8 mouse cellular contexts compared by ENCODE assay signal in the genomic region with DNA sequence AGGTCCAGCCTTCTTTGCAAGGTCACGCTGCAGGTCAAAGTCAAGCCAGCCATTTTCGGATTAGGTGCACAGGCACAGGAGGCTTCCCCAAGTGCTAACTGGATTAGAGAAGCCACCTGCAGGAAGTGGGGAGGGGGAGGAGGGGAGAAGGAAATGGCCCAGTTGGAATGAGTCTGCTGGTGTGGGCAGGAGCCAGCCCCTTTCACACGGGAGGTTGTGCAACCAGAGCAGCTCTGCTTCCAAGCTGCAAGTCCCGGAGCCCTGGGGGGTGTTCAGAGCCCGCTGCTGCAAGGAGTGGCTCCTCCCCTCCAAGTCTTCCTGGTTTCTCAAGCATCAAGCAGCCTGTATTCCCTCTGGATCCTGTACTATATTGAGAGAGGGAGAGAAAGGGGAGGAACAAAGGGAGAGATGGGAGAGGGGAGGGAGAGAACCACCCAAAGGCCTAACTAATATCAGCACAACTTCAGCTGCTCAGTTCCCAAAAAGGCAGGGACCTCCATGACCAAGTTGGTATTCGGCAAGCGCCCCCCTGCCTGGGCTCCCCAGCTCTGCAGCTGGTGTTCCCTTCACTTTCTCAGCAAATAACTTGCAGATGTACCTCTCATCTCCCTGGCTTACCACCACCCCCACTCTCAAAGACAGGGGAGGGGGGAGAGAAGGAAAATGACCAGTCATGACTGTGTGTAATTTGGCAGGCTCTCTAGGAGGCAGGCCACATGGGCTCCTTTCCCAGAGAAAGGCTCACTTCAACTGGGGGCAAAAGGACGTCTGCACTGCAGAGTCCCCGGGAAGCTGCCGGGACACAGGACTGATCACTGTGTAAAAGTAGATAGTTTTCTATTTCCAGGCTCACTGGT. TPM values are rescaled to one million over a fixed set of nuclear protein-coding genes. Genes with fewer than 3 reads are reported as not detected.
DNase-seq lines count a peak whose midpoint lies in the region; ATAC-seq and TF ChIP-seq lines count a peak whose summit lies in the region.

No protein-coding gene starts in this region.

- peak; percentile 86 for DNase-seq in 3134 (ENCODE audit: extremely low read depth, insufficient read length, low spot score)
- peak; percentile 33 for DNase-seq in WW6 (ENCODE audit: low read depth, low spot score)
- peak; percentile 79 for DNase-seq in embryonic facial prominence, embryonic 11.5 days (ENCODE audit: low spot score)
- DNase-seq in heart, adult 9 months (ENCODE audit: low spot score in 2 of 2): peak; percentile 87 to 88
- DNase-seq in kidney, adult 2 months: peak; percentile 88
- no peak for DNase-seq in spleen, postnatal 14 days (ENCODE audit: low spot score in 2 of 2)

- H3K4me2 ChIP-seq in embryonic facial prominence, embryonic 11.5 days (ENCODE audit: low read depth, low read length): peak overlapping the region; percentile 21
- 0 out of 2 replicates have a peak overlapping the region, but pooled peaks have one; percentile 10 for H3K4me2 ChIP-seq in liver, embryonic 15.5 days
- no peak overlapping the region for H3K4me2 ChIP-seq in neural tube, embryonic 14.5 days (ENCODE audit: low read depth, low read length)

- 0 out of 2 replicates have a peak overlapping the region, but pooled peaks have one; percentile 22 for H3K9ac ChIP-seq in embryonic facial prominence, embryonic 11.5 days (replicated peaks; ENCODE audit: low read length)
- no peak overlapping the region for H3K9ac ChIP-seq in liver, embryonic 15.5 days
- 0 out of 2 replicates have a peak overlapping the region, but pooled peaks have one; percentile 11 for H3K9ac ChIP-seq in neural tube, embryonic 14.5 days (replicated peaks; ENCODE audit: low read depth, low read length)

- peak overlapping the region; percentile 36; the same call in 1 of the 2 replicates for H3K27ac ChIP-seq in embryonic facial prominence, embryonic 11.5 days (replicated peaks; ENCODE audit: low read depth, low read length)
- peak overlapping the region; percentile 65 for H3K27ac ChIP-seq in kidney, adult 2 months (ENCODE audit: insufficient read depth, low read depth, low read length)
- H3K27ac ChIP-seq in liver, embryonic 15.5 days (replicated peaks): peak overlapping the region; percentile 56
- H3K27ac ChIP-seq in neural tube, embryonic 14.5 days (ENCODE audit: low read depth, low read length): peak overlapping the region; percentile 44; the same call in 1 of the 2 replicates

- H3K27me3 ChIP-seq in embryonic facial prominence, embryonic 11.5 days (ENCODE audit: control insufficient read depth, insufficient read depth, low read length): no peaks in the 10 kb centered on the region
- H3K27me3 ChIP-seq in kidney, adult 2 months (replicated peaks; ENCODE audit: control insufficient read depth, insufficient read depth, low read length): no peaks in the 10 kb centered on the region
- H3K27me3 ChIP-seq in liver, embryonic 15.5 days: no peaks in the 10 kb centered on the region
- H3K27me3 ChIP-seq in neural tube, embryonic 14.5 days (ENCODE audit: control insufficient read depth, insufficient read depth, low read length): no peaks in the 10 kb centered on the region; the same call in 1 of the 2 replicates

- H3K4me1 ChIP-seq in embryonic facial prominence, embryonic 11.5 days (ENCODE audit: control insufficient read depth, insufficient read depth, low read length): peaks cover 6% of the 10 kb centered on the region; the same call in 1 of the 2 replicates
- H3K4me1 ChIP-seq in kidney, adult 2 months (ENCODE audit: control insufficient read depth, insufficient read depth, low read length): peaks cover 41% of the 10 kb centered on the region
- H3K4me1 ChIP-seq in liver, embryonic 15.5 days (replicated peaks): peaks cover 16% of the 10 kb centered on the region; the same call in 1 of the 2 replicates
- peaks cover 12% of the 10 kb centered on the region for H3K4me1 ChIP-seq in neural tube, embryonic 14.5 days (ENCODE audit: control insufficient read depth, insufficient read depth, low read length)

- H3K4me3 ChIP-seq in embryonic facial prominence, embryonic 11.5 days (ENCODE audit: low read depth, low read length): no peak overlapping the region
- H3K4me3 ChIP-seq in kidney, adult 2 months (ENCODE audit: insufficient read depth, low read depth, low read length): no peak overlapping the region
- H3K4me3 ChIP-seq in liver, embryonic 15.5 days (replicated peaks): no peak overlapping the region
- no peak overlapping the region for H3K4me3 ChIP-seq in neural tube, embryonic 14.5 days (ENCODE audit: low read depth, low read length)

- H3K9me3 ChIP-seq in embryonic facial prominence, embryonic 11.5 days (replicated peaks; ENCODE audit: control insufficient read depth, low read length): no peaks in the 10 kb centered on the region
- no peaks in the 10 kb centered on the region for H3K9me3 ChIP-seq in liver, embryonic 15.5 days (replicated peaks)
- H3K9me3 ChIP-seq in neural tube, embryonic 14.5 days (ENCODE audit: control insufficient read depth, low read length): no peaks in the 10 kb centered on the region

- ATAC-seq in embryonic facial prominence, embryonic 11.5 days (replicated peaks; ENCODE audit: insufficient number of reproducible peaks, low FRiP score, low TSS enrichment, low read depth): peak; percentile 80
- peak; percentile 69 for ATAC-seq in liver, embryonic 15.5 days (ENCODE audit: insufficient read depth)
- ATAC-seq in neural tube, embryonic 14.5 days (ENCODE audit: low read depth): peak; percentile 84

- no peak for TF ChIP-seq POLR2A in kidney, adult 2 months (IDR thresholded peaks at IDR 0.05; ENCODE audit: low read depth, low read length)

- WGBS in embryonic facial prominence, embryonic 11.5 days: 7% methylated on average over 10 of the region's 10 CpGs
- 23% methylated on average over 10 of the region's 10 CpGs for WGBS in kidney, adult 2 months
- 22% methylated on average over 10 of the region's 10 CpGs for WGBS in liver, embryonic 15.5 days (ENCODE audit: insufficient replicate concordance)
- WGBS in neural tube, embryonic 14.5 days: 11% methylated on average over 10 of the region's 10 CpGs

- no peak for TF ChIP-seq CTCF in kidney, adult 2 months (conservative IDR thresholded peaks at IDR 0.05; ENCODE audit: insufficient read depth, insufficient read length, low read depth, low read length)

- H3K36me3 ChIP-seq in embryonic facial prominence, embryonic 11.5 days (replicated peaks; ENCODE audit: control insufficient read depth, insufficient read depth, low read depth, low read length): no peaks in the 10 kb centered on the region
- H3K36me3 ChIP-seq in kidney, adult 2 months (ENCODE audit: control insufficient read depth, insufficient read depth, low read length): no peaks in the 10 kb centered on the region
- H3K36me3 ChIP-seq in liver, embryonic 15.5 days (replicated peaks): no peaks in the 10 kb centered on the region
- H3K36me3 ChIP-seq in neural tube, embryonic 14.5 days (ENCODE audit: control insufficient read depth, insufficient read depth, low read length): no peaks in the 10 kb centered on the region

RNA-seq across cellular contexts. Expression of a gene that starts 52.2 kb away (rescaled TPM):
- polyA plus RNA-seq in embryonic facial prominence, embryonic 11.5 days (2014; fragmentation: Nextera tagmentation; extraction: Ambion mirVana): 15.1 and 17.2 TPM in 2 replicates
- 12.1 and 14.1 TPM in 2 replicates for polyA plus RNA-seq in kidney, adult 2 months (2012; rRNA removed)
- 2.7 and 4.5 TPM in 2 replicates for polyA plus RNA-seq in liver, embryonic 15.5 days (2015; fragmentation: Nextera tagmentation; extraction: Ambion mirVana)
- polyA plus RNA-seq in neural tube, embryonic 14.5 days (2014; fragmentation: Nextera tagmentation; extraction: Ambion mirVana): 20.6 and 25.2 TPM in 2 replicates

Comparison
In these comparisons a context has a peak if more than half of its experiments do, and no peak if none do; other contexts are left out.
1. DNase-seq: peak in 3134 (single experiment), WW6 (single experiment), embryonic facial prominence, embryonic 11.5 days (single experiment), heart, adult 9 months (2 of 2) and kidney, adult 2 months (single experiment); none in spleen, postnatal 14 days (0 of 2).
2. Peak in every context shown above with its lines, with median percentiles within 50 percentile points of each other: ATAC-seq and H3K27ac ChIP-seq.